Mouse (Mus musculus) layer of hippocampus, postnatal 36 days (tissue): ENCODE measurements at regions not wholly inside any gene's neighbourhood (a gene's known extent, or its start where the extent isn't known, plus 50 kb on each side); places are given as distances from the start of the nearest gene placed in this dataset.

Source experiments
- DNase-seq, 2 experiments: peaks; one replicate each; pipeline ENCODE4 v3.0.0; 2022

DNA sequence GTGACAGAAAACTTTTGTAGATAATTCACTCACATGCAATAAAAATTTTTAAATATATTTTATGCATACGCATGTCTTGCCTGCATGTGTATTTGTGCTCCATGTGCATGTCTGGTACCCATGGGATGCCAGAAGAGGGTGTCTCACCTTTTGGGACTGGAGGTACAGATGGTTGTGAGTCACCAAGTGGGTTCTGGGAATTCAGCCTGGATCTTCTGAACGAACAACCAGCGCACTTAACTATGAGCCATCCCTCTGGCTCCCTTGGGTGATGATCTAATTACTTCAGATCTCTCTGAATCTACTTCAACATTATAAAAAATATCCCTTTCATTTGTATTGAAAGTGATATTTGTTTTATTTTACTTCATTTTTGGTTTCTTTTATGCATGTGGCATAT is 55.8 kb upstream of the Atp2c1 start:
- peak; percentile 18 to 45 for DNase-seq

DNA sequence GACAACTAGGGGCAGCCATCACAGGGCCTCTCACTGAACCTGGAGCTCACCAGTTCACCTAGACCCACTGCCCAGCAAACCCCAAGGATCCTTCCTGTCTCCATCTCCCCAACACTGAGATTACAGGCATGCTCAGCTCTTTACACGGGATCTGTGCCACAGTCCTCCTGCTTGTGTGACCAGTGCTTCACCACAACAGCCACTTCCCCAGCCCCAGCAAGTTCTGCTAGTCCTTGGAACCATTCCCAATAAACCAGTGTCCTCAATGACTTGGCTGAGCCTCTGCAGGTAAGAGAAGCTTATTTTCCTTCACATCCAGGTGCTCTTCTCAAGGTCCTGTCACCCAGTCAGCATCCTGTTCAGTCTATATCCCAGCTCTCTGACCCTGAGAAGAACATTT is 52.5 kb upstream of the Atp2c1 start:
- no peak for DNase-seq
